Mouse (Mus musculus) liver, adult 2 months (tissue): ENCODE results near the gene Lpar3. TPM values are rescaled to one million over a fixed set of nuclear protein-coding genes. Genes with fewer than 3 reads are reported as not detected.

Source experiments
- DNase-seq: peaks from one replicate; pipeline ENCODE4 v3.0.0-alpha.2; 2011; ENCODE audit warnings: low read depth, low spot score; ENCODE audit errors: extremely low read depth
- H3K27ac ChIP-seq: fragments of 200-500 bp; replicated peaks from 2 replicates; pipeline ENCODE4 v1.5.1; 2012; ENCODE audit warnings: low read depth, mild to moderate bottlenecking, control low read depth, inconsistent platforms, low read length; ENCODE audit not compliant: insufficient read depth
- H3K27me3 ChIP-seq: fragments of 200-500 bp; 2 replicates; pipeline ENCODE4 v1.6.1; 2012; ENCODE audit warnings: mild to moderate bottlenecking, moderate library complexity, low read length, inconsistent platforms; ENCODE audit not compliant: control insufficient read depth, insufficient read depth
- H3K36me3 ChIP-seq: fragments of 200-500 bp; 2 replicates; pipeline ENCODE4 v1.6.1; 2012; ENCODE audit warnings: low read length, inconsistent platforms; ENCODE audit not compliant: control insufficient read depth, insufficient read depth
- H3K4me1 ChIP-seq: fragments of 200-500 bp; 2 replicates; pipeline ENCODE4 v1.6.1; 2011; ENCODE audit warnings: low read length; ENCODE audit not compliant: control insufficient read depth, insufficient read depth
- H3K4me3 ChIP-seq: fragments of 200-500 bp; 2 replicates; pipeline ENCODE4 v1.5.1; 2011; ENCODE audit warnings: low read depth, mild to moderate bottlenecking, control low read depth, low read length, moderate library complexity; ENCODE audit not compliant: insufficient read depth
- H3K79me2 ChIP-seq: fragments of 200-500 bp; 2 replicates; pipeline ENCODE4 v1.6.1; 2012; ENCODE audit warnings: inconsistent platforms, mild to moderate bottlenecking, low read length, moderate library complexity; ENCODE audit not compliant: control insufficient read depth, insufficient read depth
- H3K9ac ChIP-seq: fragments of 200-500 bp; 2 replicates; pipeline ENCODE4 v1.6.1; 2012; ENCODE audit warnings: low read depth, mild to moderate bottlenecking, control low read depth, inconsistent platforms, low read length
- CTCF ChIP-seq: fragments of 200-500 bp; IDR thresholded peaks from 2 replicates; pipeline ENCODE4 v1.5.1; 2011; ENCODE audit warnings: low read depth, low read length, control low read depth
- POLR2A ChIP-seq: fragments of 200-500 bp; IDR thresholded peaks from 2 replicates; pipeline ENCODE4 v1.6.1; 2011; ENCODE audit warnings: low read length, control low read depth; ENCODE audit not compliant: insufficient read depth; ENCODE audit errors: extremely low read depth
- WGBS: fragments of 180-500 bp; shearing (Covaris S2); methylation state at CpG from one replicate; pipeline ENCODE4 v1.1.7; 2018; 5-methylcytosine and 5-hydroxymethylcytosine counted together
- polyA plus RNA-seq: library from polyadenylated mRNA; depleted of rRNA; stranded (reverse); fragments of >200 nt; gene quantifications from 2 replicates; pipeline ENCODE4 v1.2.3, GENCODE M21; 2012
- total RNA-seq: library from RNA; depleted of rRNA; stranded (reverse); fragments of >200 nt; gene quantifications from 2 replicates; pipeline ENCODE4 v1.2.3, GENCODE M21; 2014

Gene Lpar3
- total and polyA plus RNA-seq, 2 experiments = 0.05 to 0.09 TPM

- Histone ChIP-seq H3K79me2 (no peaks in the 10 kb centered on the region), H3K27me3 (0 out of 2 replicates have a peak, but pooled peaks cover 2% of the 10 kb centered on the region), H3K9ac (no peak overlapping the region), H3K36me3 (no peaks in the 10 kb centered on the region), H3K4me3 (no peak overlapping the region), H3K27ac (no peak overlapping the region), H3K4me1 (peaks cover 3% of the 10 kb centered on the region; the same call in 1 of the 2 replicates)
- TF ChIP-seq POLR2A (no peak), CTCF (no peak)
- DNase-seq = no peak
- 91% methylated on average over 4 of the region's 4 CpGs for WGBS
Measured at GRCm38 (mm10) chr3:146211141-146211747, 9.5 kb upstream of the Lpar3 start.

DNA sequence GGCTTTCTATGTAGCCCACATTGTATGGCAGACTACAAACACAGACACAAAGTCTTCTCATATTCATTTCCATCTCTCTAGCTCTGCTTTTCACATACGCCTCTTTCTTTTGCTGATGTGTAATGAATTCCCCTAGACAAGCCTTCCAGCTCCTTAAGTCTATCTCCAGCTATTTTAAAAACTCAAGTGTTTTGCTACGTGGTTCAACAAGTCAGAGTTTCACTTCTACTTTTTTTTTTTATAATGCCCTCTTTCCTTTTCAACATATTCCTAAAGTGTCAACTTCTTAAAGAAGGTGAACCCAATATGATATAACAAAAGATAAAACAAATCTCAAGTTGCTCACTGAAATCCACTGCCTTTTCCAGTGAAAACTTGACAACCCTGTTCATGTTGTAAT lies 8.8 kb upstream of the Lpar3 start:
- Histone ChIP-seq H3K79me2 (no peaks in the 10 kb centered on the region), H3K4me3 (no peak overlapping the region), H3K27me3 (0 out of 2 replicates have a peak, but pooled peaks cover 2% of the 10 kb centered on the region), H3K36me3 (no peaks in the 10 kb centered on the region), H3K27ac (no peak overlapping the region), H3K4me1 (peaks cover 3% of the 10 kb centered on the region; the same call in 1 of the 2 replicates), H3K9ac (no peak overlapping the region)
- 95% methylated on average over 2 of the region's 2 CpGs for WGBS
- no peak for TF ChIP-seq POLR2A
- TF ChIP-seq CTCF = no peak
- DNase-seq = no peak

GRCm38 (mm10) chr3:146213336-146213735 lies 7.4 kb upstream of the Lpar3 start:
- Histone ChIP-seq H3K4me1 (peaks cover 3% of the 10 kb centered on the region; the same call in 1 of the 2 replicates), H3K79me2 (no peaks in the 10 kb centered on the region), H3K27ac (no peak overlapping the region), H3K27me3 (0 out of 2 replicates have a peak, but pooled peaks cover 2% of the 10 kb centered on the region), H3K4me3 (no peak overlapping the region), H3K36me3 (no peaks in the 10 kb centered on the region), H3K9ac (no peak overlapping the region)
- DNase-seq = no peak
- WGBS = 18% methylated on average over 5 of the region's 5 CpGs
- TF ChIP-seq CTCF = no peak
- TF ChIP-seq POLR2A = no peak

- Histone ChIP-seq H3K79me2 (no peaks in the 10 kb centered on the region), H3K27ac (no peak overlapping the region), H3K9ac (no peak overlapping the region), H3K4me3 (no peak overlapping the region), H3K36me3 (no peaks in the 10 kb centered on the region), H3K27me3 (peaks cover 9% of the 10 kb centered on the region; the same call in 1 of the 2 replicates), H3K4me1 (peaks cover 5% of the 10 kb centered on the region)
- DNase-seq = no peak
- 89% methylated on average over 3 of the region's 3 CpGs for WGBS
- TF ChIP-seq CTCF = no peak
- no peak for TF ChIP-seq POLR2A
Measured at GRCm38 (mm10) chr3:146216561-146216960, 4.2 kb upstream of the Lpar3 start.

GRCm38 (mm10) chr3:146224271-146224670 lies 3.5 kb downstream of the Lpar3 start:
- TF ChIP-seq CTCF (no peak), POLR2A (no peak)
- Histone ChIP-seq H3K79me2 (no peaks in the 10 kb centered on the region), H3K9ac (no peak overlapping the region), H3K4me3 (no peak overlapping the region), H3K4me1 (peaks cover 2% of the 10 kb centered on the region; the same call in 1 of the 2 replicates), H3K36me3 (no peaks in the 10 kb centered on the region), H3K27me3 (peaks cover 10% of the 10 kb centered on the region; the same call in 1 of the 2 replicates), H3K27ac (no peak overlapping the region)
- 48% methylated on average over 4 of the region's 4 CpGs for WGBS
- no peak for DNase-seq

GRCm38 (mm10) chr3:146225061-146225761 lies 4.4 kb downstream of the Lpar3 start:
- Histone ChIP-seq H3K27me3 (peaks cover 10% of the 10 kb centered on the region; the same call in 1 of the 2 replicates), H3K4me1 (peaks cover 2% of the 10 kb centered on the region; the same call in 1 of the 2 replicates), H3K79me2 (no peaks in the 10 kb centered on the region), H3K4me3 (no peak overlapping the region), H3K27ac (no peak overlapping the region), H3K36me3 (no peaks in the 10 kb centered on the region), H3K9ac (no peak overlapping the region)
- no peak for DNase-seq
- WGBS = 81% methylated on average over 7 of the region's 7 CpGs
- TF ChIP-seq POLR2A (no peak), CTCF (no peak)
